Mouse (Mus musculus): Measurements from ENCODE around the gene Uchl3.

DNA sequence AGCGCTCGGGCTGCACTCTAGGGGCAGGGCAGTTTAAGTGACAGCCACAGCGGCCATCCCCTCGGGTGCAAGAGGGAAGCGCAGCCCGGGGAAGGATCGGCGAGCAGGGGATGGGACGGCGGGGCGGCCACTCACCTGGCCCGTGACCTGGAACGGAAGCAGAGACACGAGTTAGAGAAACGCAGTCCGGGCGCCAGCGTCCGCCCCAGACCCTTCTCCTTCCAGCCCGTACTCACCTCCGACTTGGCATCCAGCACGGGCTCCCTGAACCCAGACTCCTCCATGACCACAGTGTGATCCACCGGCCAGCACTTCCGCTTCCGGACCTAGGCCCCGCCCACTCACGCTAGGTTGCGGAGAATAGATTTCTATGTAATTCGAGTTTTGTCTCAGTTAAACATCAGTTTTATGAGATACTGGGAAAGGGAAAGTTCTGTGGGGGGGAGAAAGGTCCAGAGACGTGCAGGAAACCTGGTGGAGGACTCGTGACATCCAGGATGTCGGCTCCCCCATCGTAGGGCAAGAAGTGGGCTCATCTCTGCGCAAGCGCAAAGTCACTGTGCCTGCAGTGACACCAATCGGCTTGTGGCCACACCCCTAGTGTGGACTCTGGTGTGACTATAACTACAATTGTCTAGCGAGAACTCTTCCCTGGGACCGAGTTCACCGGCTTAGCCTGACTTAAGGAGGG lies 13.5 kb upstream of the Uchl3 start, which contains the start of gene Commd6:
- TF ChIP-seq MYOD1 (IDR thresholded peaks at IDR 0.05; ENCODE audit: control insufficient read depth, insufficient read length, low read depth) (no peak), CTCF (IDR thresholded peaks at IDR 0.05; ENCODE audit: control insufficient read depth, insufficient read depth, insufficient read length) (no peak), MAX (IDR thresholded peaks at IDR 0.05) (peak; percentile 58), MYOG (IDR thresholded peaks at IDR 0.05; ENCODE audit: control insufficient read depth, extremely low read depth, insufficient read length) (no peak), USF1 (IDR thresholded peaks at IDR 0.05; ENCODE audit: low read depth) (no peak), CEBPB (IDR thresholded peaks at IDR 0.05; ENCODE audit: low read depth) (no peak)

Measured in C2C12 (cell line).